Mouse (Mus musculus): ENCODE measurements around the gene Slc17a5.
A peak's percentile ranks its signal among the peaks of the same experiment; 100 is the strongest.
"Not testable (repeated sequence)": the region's sequence is repeated elsewhere in the genome, so short reads cannot be mapped to it uniquely, and the experiment has no call there.

Slc17a5 gene

DNA sequence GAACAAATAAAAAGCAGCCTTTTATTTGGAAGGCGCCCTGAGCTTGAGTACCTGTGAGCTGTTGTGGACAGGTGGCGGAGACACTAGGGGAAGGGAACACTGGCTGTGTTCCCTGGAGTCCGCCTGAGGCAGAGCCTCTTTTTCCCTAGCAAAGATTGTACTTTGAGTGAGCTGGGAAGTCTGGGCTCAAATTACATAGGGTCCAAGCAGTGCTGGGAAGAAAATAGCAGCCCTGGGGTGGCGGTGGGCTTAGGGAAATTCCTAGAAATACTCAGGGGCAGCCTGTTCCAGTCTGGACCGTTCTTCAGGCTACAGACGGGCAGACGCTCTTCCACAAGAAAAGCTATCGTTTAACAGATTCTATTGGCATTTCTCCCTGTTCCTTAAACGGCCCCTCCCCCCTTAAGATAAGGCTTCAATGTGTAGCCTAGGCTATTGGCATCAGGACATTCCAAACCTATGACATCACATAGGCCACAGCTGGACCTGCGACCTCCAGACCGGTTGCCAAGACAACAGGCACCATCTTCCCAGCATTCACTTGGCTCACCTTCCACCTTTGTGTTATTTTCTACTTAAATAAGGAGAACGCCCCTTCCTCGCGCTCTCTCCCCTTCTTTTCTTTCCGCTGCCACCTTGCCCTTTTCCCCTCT lies 67.6 kb downstream of the Slc17a5 start:
- DNase-seq (ENCODE audit: low read depth, low spot score), result peak; percentile 96

GRCm38 (mm10) chr9:78517237-78517636 lies 70.6 kb downstream of the Slc17a5 start:
- not testable (repeated sequence) for DNase-seq (ENCODE audit: low read depth, low spot score)

- no peak for DNase-seq (ENCODE audit: low read depth, low spot score)
Measured at GRCm38 (mm10) chr9:78516125-78516524, 71.7 kb downstream of the Slc17a5 start.

GRCm38 (mm10) chr9:78514681-78515080 lies 73.2 kb downstream of the Slc17a5 start:
- DNase-seq (ENCODE audit: low read depth, low spot score), result no peak

GRCm38 (mm10) chr9:78513776-78514500 lies 73.9 kb downstream of the Slc17a5 start:
- DNase-seq (ENCODE audit: low read depth, low spot score), result no peak

GRCm38 (mm10) chr9:78511705-78512104 lies 76.1 kb downstream of the Slc17a5 start:
- no peak for DNase-seq (ENCODE audit: low read depth, low spot score)

DNA sequence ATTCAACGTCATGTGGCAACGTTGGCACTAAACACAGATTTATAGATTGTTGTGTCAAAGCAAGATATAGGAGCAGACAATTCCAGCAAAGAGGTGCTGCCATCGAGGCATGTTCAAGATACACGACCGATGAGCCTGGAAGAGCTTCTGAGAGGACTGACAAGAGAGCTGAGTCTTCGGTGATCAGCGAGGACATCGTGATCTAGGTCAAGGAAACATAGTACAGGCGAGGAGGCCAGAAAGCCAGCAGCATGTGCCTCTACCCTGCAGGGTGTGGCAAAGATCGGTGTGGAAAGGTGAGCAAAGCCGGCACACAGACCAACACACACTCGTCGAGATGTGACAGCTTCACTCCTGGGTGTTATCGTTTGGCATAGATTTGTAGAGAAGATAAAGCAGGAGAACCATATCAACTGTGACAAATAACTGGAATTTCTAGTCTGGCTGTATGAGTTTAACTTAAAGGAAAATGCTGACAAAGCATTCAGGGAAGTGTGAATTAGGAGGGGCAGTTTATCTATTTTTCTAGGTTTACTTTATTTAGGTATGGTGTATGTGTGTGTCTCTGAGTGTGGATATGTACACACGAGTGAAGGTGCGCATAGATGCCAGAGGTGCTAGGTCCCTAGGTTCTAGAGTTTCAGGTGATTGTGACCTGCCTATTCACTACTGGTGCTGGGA lies 79.6 kb downstream of the Slc17a5 start:
- no peak for DNase-seq (ENCODE audit: low read depth, low spot score)

- no peak for DNase-seq (ENCODE audit: low read depth, low spot score)
Measured at GRCm38 (mm10) chr9:78506722-78507077, 81.1 kb downstream of the Slc17a5 start.

- DNase-seq (ENCODE audit: low read depth, low spot score), result no peak
Measured at GRCm38 (mm10) chr9:78506002-78506721, 81.7 kb downstream of the Slc17a5 start.

GRCm38 (mm10) chr9:78505223-78505622 lies 82.6 kb downstream of the Slc17a5 start:
- DNase-seq (ENCODE audit: low read depth, low spot score), result no peak

DNA sequence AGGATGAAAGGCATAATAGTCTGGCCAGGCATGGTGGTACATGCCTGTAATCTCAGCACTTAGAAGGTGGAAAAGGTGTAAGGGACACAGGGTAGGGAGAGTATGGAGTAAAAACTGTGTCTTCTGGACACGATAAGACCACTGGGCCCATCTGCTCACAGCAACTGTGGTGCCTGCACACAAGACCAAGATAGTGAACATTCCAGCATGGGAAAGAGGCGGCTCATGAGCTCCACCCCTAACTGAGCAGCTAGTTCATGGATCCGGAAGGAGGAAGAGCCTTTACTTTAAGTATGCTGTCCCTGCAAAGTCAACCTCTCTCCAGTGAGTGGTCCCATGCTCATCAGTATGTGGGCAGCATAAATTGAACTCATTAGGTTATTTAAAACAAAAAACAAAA lies 83.2 kb downstream of the Slc17a5 start:
- DNase-seq (ENCODE audit: low read depth, low spot score), result no peak

GRCm38 (mm10) chr9:78504133-78504532 lies 83.7 kb downstream of the Slc17a5 start:
- no peak for DNase-seq (ENCODE audit: low read depth, low spot score)

- peak; percentile 80 for DNase-seq (ENCODE audit: low read depth, low spot score)
Measured at GRCm38 (mm10) chr9:78503223-78504079, 84.4 kb downstream of the Slc17a5 start.

GRCm38 (mm10) chr9:78501284-78501683 lies 86.6 kb downstream of the Slc17a5 start:
- no peak for DNase-seq (ENCODE audit: low read depth, low spot score)

DNA sequence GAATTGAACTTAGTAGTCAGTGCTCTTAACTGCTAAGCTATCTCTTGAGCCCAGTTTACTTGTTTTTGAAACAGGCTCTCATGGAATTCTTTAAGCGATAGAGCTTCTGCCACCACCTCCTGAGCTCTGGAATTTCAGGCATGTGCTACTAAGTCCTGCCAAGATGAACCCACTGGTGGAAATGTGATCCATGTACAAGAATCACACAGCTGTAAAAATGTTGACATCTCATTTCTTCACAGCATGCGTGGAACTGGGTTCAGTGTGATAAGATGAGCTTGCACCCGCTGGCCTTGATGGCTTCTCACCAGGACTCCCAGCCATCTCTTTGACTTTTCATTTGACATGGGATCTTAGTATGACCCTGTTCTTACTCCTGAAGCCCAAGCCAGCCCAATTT lies 87.5 kb downstream of the Slc17a5 start:
- peak; percentile 39 for DNase-seq (ENCODE audit: low read depth, low spot score)

DNA sequence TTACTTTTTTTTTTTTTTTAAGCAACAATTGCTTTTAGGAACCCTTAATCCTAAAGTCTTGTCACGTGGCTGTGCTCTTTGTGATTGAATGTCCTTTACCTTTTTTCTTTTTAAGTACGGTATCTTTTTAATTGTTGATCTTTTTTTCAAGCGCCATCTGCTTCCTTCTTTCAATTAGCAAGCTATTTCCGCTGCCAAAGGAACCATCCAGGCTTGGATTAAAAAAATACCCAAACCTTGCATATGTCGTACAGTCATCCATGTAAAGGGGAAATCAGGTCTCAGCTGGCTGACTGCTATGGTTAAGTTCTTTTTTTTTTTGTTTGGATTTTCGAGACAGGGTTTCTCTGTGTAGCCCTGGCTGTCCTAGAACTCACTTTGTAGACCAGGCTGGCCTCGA lies 94.7 kb downstream of the Slc17a5 start:
- DNase-seq (ENCODE audit: low read depth, low spot score), result no peak

DNA sequence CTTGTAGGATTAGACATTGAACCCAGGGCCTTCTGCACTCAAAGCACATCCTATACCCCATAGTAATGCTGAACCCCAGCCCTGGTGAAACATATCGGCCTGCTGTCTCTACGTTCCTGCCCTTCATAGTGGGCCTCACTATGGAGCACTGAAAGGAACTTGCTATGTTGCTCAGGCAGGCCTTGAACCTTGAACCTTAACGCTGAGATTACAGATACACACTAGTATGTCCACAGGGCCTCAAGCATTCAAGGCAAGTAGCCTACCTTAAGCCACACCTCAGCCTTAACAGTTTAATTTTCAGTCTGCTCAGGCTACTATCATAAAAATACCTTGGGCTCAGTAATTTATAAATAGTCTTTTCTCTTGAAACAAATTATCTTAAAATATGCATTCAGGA lies 95.6 kb downstream of the Slc17a5 start:
- DNase-seq (ENCODE audit: low read depth, low spot score), result no peak

- DNase-seq (ENCODE audit: low read depth, low spot score), result no peak
Measured at GRCm38 (mm10) chr9:78491169-78491568, 96.7 kb downstream of the Slc17a5 start.

DNA sequence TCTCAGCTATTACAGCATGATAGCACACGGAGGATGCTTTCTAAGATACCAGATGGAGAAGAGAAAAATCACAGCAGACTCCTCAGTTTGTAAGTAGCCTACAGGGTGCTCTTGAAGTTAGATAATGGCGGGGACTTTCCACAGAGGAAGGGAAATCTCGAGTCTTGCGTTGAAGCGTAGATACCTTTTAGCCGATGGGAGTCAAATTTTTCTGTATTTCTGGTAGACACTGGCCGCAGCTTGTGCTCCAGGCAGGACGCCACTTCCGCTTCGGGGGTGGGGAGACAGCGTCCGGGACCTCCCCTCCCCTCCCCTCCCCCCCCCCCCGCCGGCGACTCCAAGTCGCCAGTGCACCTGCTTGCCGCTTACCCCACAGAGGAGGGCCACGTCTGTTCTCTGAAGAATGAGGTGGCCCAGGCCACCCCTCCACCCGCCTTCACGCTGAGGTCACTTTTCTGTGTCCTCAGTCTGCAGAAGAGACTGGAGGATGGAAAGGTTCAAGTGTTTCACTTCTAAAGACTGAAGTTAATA lies 98.9 kb downstream of the Slc17a5 start, which contains the start of gene Eef1a1:
TSS of gene Eef1a1 (minus strand) at position 262 of the 531 bp plus-strand sequence.
- no peak for DNase-seq (ENCODE audit: low read depth, low spot score)

GRCm38 (mm10) chr9:78488021-78488420 lies 99.8 kb downstream of the Slc17a5 start:
- not testable (repeated sequence) for DNase-seq (ENCODE audit: low read depth, low spot score)
